14 mouse cellular contexts compared by ENCODE assay signal in the genomic region with DNA sequence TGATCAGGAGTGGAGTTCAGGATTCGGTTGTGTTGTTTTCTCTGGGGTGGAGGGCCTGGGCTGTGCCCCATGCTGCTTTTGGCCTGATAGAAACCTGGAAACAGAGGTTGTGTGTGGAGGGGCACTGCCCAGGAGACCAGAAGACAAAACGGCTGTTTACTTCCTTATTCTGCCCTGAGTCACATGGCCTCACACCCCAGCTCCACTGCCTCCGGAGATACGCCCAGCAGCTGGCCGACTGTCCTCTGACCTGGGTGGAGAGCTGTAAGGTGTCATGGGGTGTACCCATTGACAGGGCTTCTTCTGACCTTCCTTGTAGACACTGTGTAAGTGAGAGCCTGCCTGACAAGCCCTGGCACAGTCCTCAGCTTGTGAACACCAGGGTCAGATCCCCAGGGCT. TPM values are rescaled to one million over a fixed set of nuclear protein-coding genes. Genes with fewer than 3 reads are reported as not detected.
A peak's percentile ranks its signal among the peaks of the same experiment; 100 is the strongest.
DNase-seq lines count a peak whose midpoint lies in the region; ATAC-seq lines count a peak whose summit lies in the region.
"Had no signal": no experiment of that assay in that cellular context is flagged by ENCODE, and none has a peak within 500 bp of the region (broad histone marks: within the 10 kb centered on the region; RNA-seq: fewer than 3 reads in every experiment).

No protein-coding gene starts in this region.

- H3K4me2 ChIP-seq in intestine, embryonic 15.5 days (replicated peaks), result no peak overlapping the region
- H3K4me2 ChIP-seq: hindbrain, embryonic 15.5 days; limb, embryonic 13.5 days had no signal

- H3K27me3 ChIP-seq in intestine, embryonic 15.5 days (replicated peaks), result no peaks in the 10 kb centered on the region
- no peaks in the 10 kb centered on the region for H3K27me3 ChIP-seq in limb, embryonic 10.5 days (ENCODE audit: low read depth, poor library complexity, severe bottlenecking)
- H3K27me3 ChIP-seq: hindbrain, embryonic 15.5 days; limb, embryonic 13.5 days had no signal

- 42% methylated on average over 5 of the region's 5 CpGs for WGBS in intestine, embryonic 15.5 days
- WGBS in limb, embryonic 10.5 days, result 70% methylated on average over 5 of the region's 5 CpGs

- H3K9ac ChIP-seq in intestine, embryonic 15.5 days, result no peak overlapping the region
- H3K9ac ChIP-seq: hindbrain, embryonic 15.5 days; limb, embryonic 13.5 days had no signal

- peak overlapping the region; percentile 54; the same call in 1 of the 2 replicates for H3K27ac ChIP-seq in intestine, embryonic 15.5 days
- H3K27ac ChIP-seq in limb, embryonic 10.5 days, result no peak overlapping the region
- H3K27ac ChIP-seq: hindbrain, embryonic 15.5 days; limb, embryonic 13.5 days had no signal

- H3K36me3 ChIP-seq in intestine, embryonic 15.5 days, result no peaks in the 10 kb centered on the region
- peaks cover 3% of the 10 kb centered on the region; the same call in 1 of the 2 replicates for H3K36me3 ChIP-seq in limb, embryonic 10.5 days

- peak; percentile 93 for ATAC-seq in intestine, embryonic 15.5 days

- no peaks in the 10 kb centered on the region for H3K9me3 ChIP-seq in intestine, embryonic 15.5 days
- H3K9me3 ChIP-seq in limb, embryonic 10.5 days (replicated peaks), result no peaks in the 10 kb centered on the region
- H3K9me3 ChIP-seq: hindbrain, embryonic 15.5 days; limb, embryonic 13.5 days had no signal

- DNase-seq in spleen, adult 18-20 months, result peak; percentile 38 to 50
- DNase-seq in spleen, adult 12 weeks (ENCODE audit: low spot score), result no peak
- DNase-seq in lung, postnatal 4 days, result peak; percentile 35 to 44
- DNase-seq in thymus, postnatal 0 days (ENCODE audit: low spot score), result no peak
- DNase-seq in limb, embryonic 10.5 days (ENCODE audit: low spot score), result no peak
- DNase-seq in layer of hippocampus, adult 9-11 months, result no peak
- DNase-seq: adrenal gland, postnatal 14 days; cerebellum, postnatal 25 days; gastrocnemius, postnatal 14 days; midbrain, embryonic 14.5 days had no signal

- H3K4me1 ChIP-seq in intestine, embryonic 15.5 days (replicated peaks), result 0 out of 2 replicates have a peak, but pooled peaks cover 3% of the 10 kb centered on the region
- no peaks in the 10 kb centered on the region for H3K4me1 ChIP-seq in limb, embryonic 10.5 days
- H3K4me1 ChIP-seq: hindbrain, embryonic 15.5 days had no signal

- H3K4me3 ChIP-seq in intestine, embryonic 15.5 days (replicated peaks), result no peak overlapping the region
- no peak overlapping the region for H3K4me3 ChIP-seq in limb, embryonic 10.5 days
- H3K4me3 ChIP-seq: erythroblast, embryonic 14.5 days; hindbrain, embryonic 15.5 days; limb, embryonic 13.5 days had no signal

RNA-seq across cellular contexts. Expression of a gene that starts 8.9 kb away (rescaled TPM):
- polyA plus RNA-seq in intestine, embryonic 15.5 days (2015; fragmentation: Nextera tagmentation; extraction: Ambion mirVana), result 78.3 and 80.0 TPM in 2 replicates
- 40.8 and 41.6 TPM in 2 replicates for polyA plus RNA-seq in thymus, postnatal 0 days (2015; fragmentation: Nextera tagmentation; extraction: Ambion mirVana)
- polyA plus RNA-seq in limb, embryonic 10.5 days (2016; fragmentation: Nextera tagmentation; extraction: Ambion mirVana), result 19.0 and 19.2 TPM in 2 replicates

RNA-seq across cellular contexts. Expression of a gene that starts 15.8 kb away (rescaled TPM):
- polyA plus RNA-seq in intestine, embryonic 15.5 days (2015; fragmentation: Nextera tagmentation; extraction: Ambion mirVana), result 57.0 and 60.6 TPM in 2 replicates
- 52.4 and 55.2 TPM in 2 replicates for polyA plus RNA-seq in thymus, postnatal 0 days (2015; fragmentation: Nextera tagmentation; extraction: Ambion mirVana)
- 119 and 135 TPM in 2 replicates for polyA plus RNA-seq in limb, embryonic 10.5 days (2016; fragmentation: Nextera tagmentation; extraction: Ambion mirVana)

Comparison
In these comparisons a context has a peak if more than half of its experiments do, and no peak if none do; other contexts are left out.
1. DNase-seq: peak in spleen, adult 18-20 months (2 of 2) and lung, postnatal 4 days (2 of 2); none in spleen, adult 12 weeks (single experiment), thymus, postnatal 0 days (single experiment), limb, embryonic 10.5 days (single experiment) and layer of hippocampus, adult 9-11 months (single experiment).